Mouse (Mus musculus): ENCODE measurements at regions not wholly inside any gene's neighbourhood (a gene's known extent, or its start where the extent isn't known, plus 50 kb on each side); places are given as distances from the start of the nearest gene placed in this dataset.

DNA sequence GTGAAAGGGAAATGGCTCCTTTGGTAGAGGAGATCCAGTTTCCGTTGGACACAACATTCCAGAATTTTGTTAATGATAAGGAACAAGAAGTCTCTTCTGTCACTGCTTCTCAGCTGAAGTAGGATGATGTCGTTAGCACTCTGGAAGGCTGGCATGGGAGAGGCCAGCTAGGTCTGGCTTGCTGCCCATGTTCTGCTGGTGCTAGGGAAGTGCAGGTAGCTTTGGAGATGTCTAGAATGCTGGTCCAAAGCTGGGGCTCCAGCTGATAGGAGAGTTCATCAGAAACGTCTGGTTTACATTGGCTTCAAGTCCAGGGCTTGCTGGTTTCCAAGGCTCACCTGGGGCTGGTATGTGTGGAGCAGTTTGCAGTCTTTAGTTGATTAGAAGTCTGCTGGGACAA is 156.3 kb downstream of the Diras2 start:
- no peak overlapping the region for H3K9ac ChIP-seq (ENCODE audit: control insufficient read depth, low read depth, low read length, poor library complexity, severe bottlenecking)
- H3K27me3 ChIP-seq (ENCODE audit: control insufficient read depth in 1 of 2, insufficient read depth in 2 of 2, low read length in 2 of 2): no peaks in the 10 kb centered on the region; a peak in 1 of 4 replicates
- no peak for TF ChIP-seq TAL1 (IDR thresholded peaks at IDR 0.05; ENCODE audit: low read length)
- no peak for TF ChIP-seq RCOR1 (IDR thresholded peaks at IDR 0.05; ENCODE audit: low read depth, low read length)
- TF ChIP-seq JUND (IDR thresholded peaks at IDR 0.05; ENCODE audit: low read depth, low read length): no peak
- no peak for TF ChIP-seq MYC (IDR thresholded peaks at IDR 0.05; ENCODE audit: low read depth, low read length)
- TF ChIP-seq ELF1 (IDR thresholded peaks at IDR 0.05; ENCODE audit: low read depth, low read length): no peak
- no peaks in the 10 kb centered on the region for H3K9me3 ChIP-seq (replicated peaks; ENCODE audit: insufficient read depth, low read length)
- no peaks in the 10 kb centered on the region for H3K4me1 ChIP-seq (ENCODE audit: control insufficient read depth in 1 of 2, insufficient read depth in 2 of 2, low read length in 2 of 2)
- no peak overlapping the region for H3K27ac ChIP-seq (ENCODE audit: control insufficient read depth, low read depth, low read length)
- no peak overlapping the region for H3K4me3 ChIP-seq (ENCODE audit: control insufficient read depth in 1 of 2, insufficient read depth in 1 of 2, low read depth in 2 of 2, low read length in 2 of 2)
- H3K79me2 ChIP-seq (ENCODE audit: control insufficient read depth, insufficient read depth, low read length, poor library complexity): no peaks in the 10 kb centered on the region
- no peak for DNase-seq (ENCODE audit: low read depth, low spot score)
- H3K36me3 ChIP-seq (ENCODE audit: control insufficient read depth in 1 of 2, insufficient read depth in 2 of 2, low read length in 2 of 2): no peaks in the 10 kb centered on the region

- Histone ChIP-seq H3K4me1 (ENCODE audit: control insufficient read depth in 1 of 2, insufficient read depth in 2 of 2, low read length in 2 of 2) (no peaks in the 10 kb centered on the region), H3K9ac (ENCODE audit: control insufficient read depth, low read depth, low read length, poor library complexity, severe bottlenecking) (no peak overlapping the region), H3K79me2 (ENCODE audit: control insufficient read depth, insufficient read depth, low read length, poor library complexity) (no peaks in the 10 kb centered on the region), H3K27me3 (ENCODE audit: control insufficient read depth in 1 of 2, insufficient read depth in 2 of 2, low read length in 2 of 2) (no peaks in the 10 kb centered on the region; a peak in 1 of 4 replicates), H3K9me3 (replicated peaks; ENCODE audit: insufficient read depth, low read length) (no peaks in the 10 kb centered on the region), H3K4me3 (ENCODE audit: control insufficient read depth in 1 of 2, insufficient read depth in 1 of 2, low read depth in 2 of 2, low read length in 2 of 2) (no peak overlapping the region), H3K27ac (ENCODE audit: control insufficient read depth, low read depth, low read length) (no peak overlapping the region), H3K36me3 (ENCODE audit: control insufficient read depth in 1 of 2, insufficient read depth in 2 of 2, low read length in 2 of 2) (no peaks in the 10 kb centered on the region)
- DNase-seq (ENCODE audit: low read depth, low spot score): no peak
- TF ChIP-seq SIN3A (IDR thresholded peaks at IDR 0.05; ENCODE audit: low read length): no peak
- no peak for TF ChIP-seq GABPA (IDR thresholded peaks at IDR 0.05; ENCODE audit: low read depth, low read length)
- no peak for TF ChIP-seq ETS1 (IDR thresholded peaks at IDR 0.05; ENCODE audit: low read depth, low read length)
- no peak for TF ChIP-seq USF1 (IDR thresholded peaks at IDR 0.05; ENCODE audit: low read depth, low read length)
- TF ChIP-seq TCF12 (IDR thresholded peaks at IDR 0.05; ENCODE audit: low read depth, low read length): no peak
- no peak for TF ChIP-seq MAFK (IDR thresholded peaks at IDR 0.05; ENCODE audit: borderline replicate concordance, low read depth, low read length)
- TF ChIP-seq EP300 (IDR thresholded peaks at IDR 0.05; ENCODE audit: low read depth in 1 of 2, low read length in 2 of 2): no peak
- no peak for TF ChIP-seq UBTF (IDR thresholded peaks at IDR 0.05; ENCODE audit: borderline replicate concordance, insufficient read depth, low read depth, low read length)
- TF ChIP-seq TBP (IDR thresholded peaks at IDR 0.05; ENCODE audit: low read depth, low read length): no peak
- TF ChIP-seq POLR2AphosphoS2 (IDR thresholded peaks at IDR 0.05; ENCODE audit: low read length): no peak
- no peak for TF ChIP-seq ELF1 (IDR thresholded peaks at IDR 0.05; ENCODE audit: low read depth, low read length)
Observed at GRCm38 (mm10) chr13:52378236-52378635, 152.8 kb downstream of the Diras2 start.

DNA sequence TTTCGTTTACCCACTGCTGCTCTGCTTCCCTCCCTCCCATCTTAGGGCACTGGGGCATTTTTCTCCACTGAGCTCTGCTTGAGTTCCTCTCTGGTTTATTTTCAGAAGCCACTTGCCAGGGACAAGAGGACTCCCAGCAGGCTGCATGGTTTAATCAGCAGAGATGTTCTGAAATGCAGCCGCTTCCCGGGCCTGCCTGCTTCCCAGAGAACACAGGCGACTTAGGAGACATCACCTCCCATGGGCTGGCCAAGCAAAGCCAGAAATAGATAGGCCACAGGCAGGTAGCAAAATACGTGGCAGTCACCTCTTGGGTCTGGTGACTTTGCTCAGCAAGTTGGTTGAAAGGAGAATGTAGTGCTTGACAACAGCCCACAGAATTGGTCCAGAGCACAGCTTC is 141.8 kb downstream of the Diras2 start:
- no peaks in the 10 kb centered on the region for H3K79me2 ChIP-seq (ENCODE audit: control insufficient read depth, insufficient read depth, low read length, poor library complexity)
- no peak overlapping the region for H3K9ac ChIP-seq (ENCODE audit: control insufficient read depth, low read depth, low read length, poor library complexity, severe bottlenecking)
- no peak for DNase-seq (ENCODE audit: low read depth, low spot score)
- H3K27me3 ChIP-seq (ENCODE audit: control insufficient read depth in 1 of 2, insufficient read depth in 2 of 2, low read length in 2 of 2): no peaks in the 10 kb centered on the region
- H3K27ac ChIP-seq (ENCODE audit: control insufficient read depth, low read depth, low read length): no peak overlapping the region
- no peak overlapping the region for H3K4me3 ChIP-seq (ENCODE audit: control insufficient read depth in 1 of 2, insufficient read depth in 1 of 2, low read depth in 2 of 2, low read length in 2 of 2)
- no peak for TF ChIP-seq TCF12 (IDR thresholded peaks at IDR 0.05; ENCODE audit: low read depth, low read length)
- TF ChIP-seq NELFE (IDR thresholded peaks at IDR 0.05; ENCODE audit: low read depth, low read length): no peak
- TF ChIP-seq KAT2A (conservative IDR thresholded peaks at IDR 0.05; ENCODE audit: low read depth, low read length): no peak
- no peak for TF ChIP-seq USF1 (IDR thresholded peaks at IDR 0.05; ENCODE audit: low read depth, low read length)
- no peak for TF ChIP-seq CHD2 (IDR thresholded peaks at IDR 0.05; ENCODE audit: low read length)
- no peak for TF ChIP-seq ZNF384 (IDR thresholded peaks at IDR 0.05; ENCODE audit: low read depth, low read length)
- no peak for TF ChIP-seq ELF1 (IDR thresholded peaks at IDR 0.05; ENCODE audit: low read depth, low read length)
- no peak for TF ChIP-seq USF2 (IDR thresholded peaks at IDR 0.05; ENCODE audit: borderline replicate concordance in 1 of 2, insufficient read depth in 1 of 2, low read depth in 1 of 2, low read length in 2 of 2)
- TF ChIP-seq UBTF (IDR thresholded peaks at IDR 0.05; ENCODE audit: borderline replicate concordance, insufficient read depth, low read depth, low read length): no peak
- no peak for TF ChIP-seq RCOR1 (IDR thresholded peaks at IDR 0.05; ENCODE audit: low read depth, low read length)
- no peak for TF ChIP-seq SIN3A (IDR thresholded peaks at IDR 0.05; ENCODE audit: low read length)
- no peak for TF ChIP-seq MAFK (IDR thresholded peaks at IDR 0.05; ENCODE audit: borderline replicate concordance, low read depth, low read length)
- no peak for TF ChIP-seq POLR2AphosphoS2 (IDR thresholded peaks at IDR 0.05; ENCODE audit: low read length)
- no peak for TF ChIP-seq RAD21 (IDR thresholded peaks at IDR 0.05; ENCODE audit: low read depth, low read length)
- H3K9me3 ChIP-seq (replicated peaks; ENCODE audit: insufficient read depth, low read length): no peaks in the 10 kb centered on the region
- H3K4me1 ChIP-seq (ENCODE audit: control insufficient read depth in 1 of 2, insufficient read depth in 2 of 2, low read length in 2 of 2): no peaks in the 10 kb centered on the region
- no peaks in the 10 kb centered on the region for H3K36me3 ChIP-seq (ENCODE audit: control insufficient read depth in 1 of 2, insufficient read depth in 2 of 2, low read length in 2 of 2)

Measured in MEL (cell line).